Mouse (Mus musculus) liver, adult 2 months (tissue): ENCODE results near the gene Prm3.

Experiments
- CTCF ChIP-seq: fragments of 200-500 bp; IDR thresholded peaks from 2 replicates; pipeline ENCODE4 v1.5.1; 2011; ENCODE audit warnings: low read depth, low read length, control low read depth
- POLR2A ChIP-seq: fragments of 200-500 bp; IDR thresholded peaks from 2 replicates; pipeline ENCODE4 v1.6.1; 2011; ENCODE audit warnings: low read length, control low read depth; ENCODE audit not compliant: insufficient read depth; ENCODE audit errors: extremely low read depth

DNA sequence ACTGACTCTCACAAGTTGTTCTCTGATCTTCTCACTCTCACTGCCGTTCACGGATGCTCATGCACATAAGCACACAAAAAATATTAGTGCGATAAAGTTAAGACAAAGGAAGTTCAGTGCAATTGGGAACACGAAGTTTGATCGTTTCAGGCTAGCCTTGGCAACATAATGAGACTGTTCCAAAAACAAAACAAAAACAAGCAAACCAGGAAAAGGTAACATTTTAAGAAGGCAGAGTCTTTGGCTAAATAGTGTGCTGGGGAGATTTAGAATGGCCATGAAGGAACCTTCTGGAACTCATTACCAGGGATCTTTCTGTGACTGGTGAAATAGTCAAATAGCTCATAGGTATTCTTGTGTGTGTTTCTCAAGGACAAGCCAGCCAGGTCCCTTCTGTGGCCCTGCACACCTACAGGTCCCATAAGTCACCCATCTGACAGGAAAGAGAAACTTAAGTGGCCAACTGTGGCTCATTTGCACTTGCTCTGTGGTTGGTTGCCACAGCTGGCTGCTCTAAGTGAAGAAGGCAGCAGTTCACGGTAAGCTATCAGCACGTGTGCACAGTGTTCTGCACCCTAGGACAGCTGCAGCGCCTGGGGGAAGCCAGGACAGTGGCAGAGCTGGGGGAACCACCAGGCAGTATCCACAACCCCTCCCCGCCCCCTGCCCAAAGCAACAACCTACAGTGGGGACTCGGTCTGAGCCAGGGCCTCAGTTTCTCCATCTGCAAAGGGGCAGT is 15.2 kb upstream of the Prm3 start, which contains the start of gene Prm1:
- no peak for TF ChIP-seq POLR2A
- TF ChIP-seq CTCF: no peak
